Mouse (Mus musculus) CH12.LX (cell line): Measurements from ENCODE around the gene 4933415A04Rik. TPM values are rescaled to one million over a fixed set of nuclear protein-coding genes. Genes with fewer than 3 reads are reported as not detected.

Experiments
- DNase-seq: peaks from one replicate; pipeline ENCODE4 v3.0.0-alpha.2; 2013; ENCODE audit errors: extremely low read depth
- H3K27ac ChIP-seq: 2 replicates; pipeline ENCODE4 v1.5.1; 2012; ENCODE audit warnings: low read depth, mild to moderate bottlenecking, control low read depth, moderate library complexity; ENCODE audit not compliant: insufficient read depth
- H3K27me3 ChIP-seq: replicated peaks from 2 replicates; pipeline ENCODE3; 2012; ENCODE audit warnings: inconsistent platforms
- H3K36me3 ChIP-seq, 2 experiments: replicated peaks in 1 of 2; 2 replicates each; pipeline versions ENCODE3 to v1.6.1; 2012; ENCODE audit warnings: inconsistent platforms in 1 of 2, low read length in 1 of 2, mild to moderate bottlenecking in 1 of 2, mixed read lengths in 1 of 2, moderate library complexity in 1 of 2; ENCODE audit not compliant: control insufficient read depth in 1 of 2, insufficient read depth in 1 of 2
- H3K4me1 ChIP-seq, 2 experiments: 2 replicates each; pipeline ENCODE4 v1.6.1; 2012; ENCODE audit warnings: inconsistent platforms in 1 of 2, moderate library complexity in 1 of 2; ENCODE audit not compliant: insufficient read depth in 2 of 2, control insufficient read depth in 1 of 2
- H3K4me2 ChIP-seq: 2 replicates; pipeline ENCODE4 v1.6.1; 2012; ENCODE audit warnings: low read depth, mild to moderate bottlenecking, control low read depth; ENCODE audit not compliant: poor library complexity, insufficient read depth, severe bottlenecking
- H3K4me3 ChIP-seq, 3 experiments: fragments of 150-350 bp in 1 of 3; sonication (generic) in 1 of 3; replicated peaks in 1 of 3; 2 replicates each; pipeline versions ENCODE3 to v1.5.1; 2011 to 2012; ENCODE audit warnings: low read depth in 2 of 3, low read length in 2 of 3, mild to moderate bottlenecking in 2 of 3, moderate library complexity in 2 of 3, control low read depth in 1 of 3, improper control_type of control experiment in 1 of 3, inconsistent platforms in 1 of 3, mixed read lengths in 1 of 3; ENCODE audit not compliant: poor library complexity in 1 of 3
- H3K79me2 ChIP-seq: replicated peaks from 2 replicates; pipeline ENCODE4 v1.6.1; 2012; ENCODE audit warnings: mild to moderate bottlenecking, moderate library complexity; ENCODE audit not compliant: control insufficient read depth, poor library complexity, insufficient read depth, severe bottlenecking; ENCODE audit errors: extremely low read depth
- H3K9ac ChIP-seq: 2 replicates; pipeline ENCODE4 v1.6.1; 2012; ENCODE audit warnings: low read depth, mild to moderate bottlenecking, control low read depth, moderate library complexity; ENCODE audit not compliant: insufficient read depth
- H3K9me3 ChIP-seq: replicated peaks from 2 replicates; pipeline ENCODE3; 2012; ENCODE audit warnings: low read length, inconsistent platforms, mixed read lengths
- BHLHE40 ChIP-seq: IDR thresholded peaks from 2 replicates; pipeline ENCODE4 v1.6.1; 2011; ENCODE audit warnings: mild to moderate bottlenecking, low read depth, low read length, improper control_type of control experiment
- CHD1 ChIP-seq: IDR thresholded peaks from 2 replicates; pipeline ENCODE4 v1.6.1; 2012; ENCODE audit warnings: low read depth, low read length, improper control_type of control experiment, inconsistent platforms
- ELF1 ChIP-seq: IDR thresholded peaks from 2 replicates; pipeline ENCODE4 v1.6.1; 2014; ENCODE audit warnings: low read depth, mild to moderate bottlenecking, inconsistent platforms, low read length, improper control_type of control experiment
- ETS1 ChIP-seq: conservative IDR thresholded peaks from 2 replicates; pipeline ENCODE4 v1.6.1; 2012; ENCODE audit warnings: low read depth, mild to moderate bottlenecking, inconsistent platforms, low read length, improper control_type of control experiment, moderate library complexity
- GABPA ChIP-seq: IDR thresholded peaks from 2 replicates; pipeline ENCODE4 v1.6.1; 2012; ENCODE audit warnings: low read depth, low read length, improper control_type of control experiment, inconsistent platforms; ENCODE audit not compliant: insufficient replicate concordance
- HCFC1 ChIP-seq: IDR thresholded peaks from 2 replicates; pipeline ENCODE4 v1.6.1; 2012; ENCODE audit warnings: low read depth, mild to moderate bottlenecking, inconsistent platforms, low read length, improper control_type of control experiment
- IRF4 ChIP-seq: IDR thresholded peaks from 2 replicates; pipeline ENCODE4 v1.6.1; 2014; ENCODE audit warnings: low read depth, mild to moderate bottlenecking, inconsistent platforms, low read length, improper control_type of control experiment
- JUN ChIP-seq: IDR thresholded peaks from 2 replicates; pipeline ENCODE4 v1.6.1; 2011; ENCODE audit warnings: low read depth, mild to moderate bottlenecking, low read length, improper control_type of control experiment, moderate library complexity; ENCODE audit not compliant: insufficient read depth
- JUND ChIP-seq: conservative IDR thresholded peaks from 2 replicates; pipeline ENCODE4 v1.6.1; 2011; ENCODE audit warnings: low read depth, low read length, improper control_type of control experiment
- KAT2A ChIP-seq: IDR thresholded peaks from 2 replicates; pipeline ENCODE4 v1.6.1; 2012; ENCODE audit warnings: low read length, improper control_type of control experiment, inconsistent platforms; ENCODE audit not compliant: insufficient replicate concordance
- MAFK ChIP-seq: IDR thresholded peaks from 2 replicates; pipeline ENCODE4 v1.6.1; 2011; ENCODE audit warnings: low read length, improper control_type of control experiment; ENCODE audit not compliant: insufficient replicate concordance
- MAZ ChIP-seq: IDR thresholded peaks from 2 replicates; pipeline ENCODE4 v1.6.1; 2012; ENCODE audit warnings: low read depth, mild to moderate bottlenecking, inconsistent platforms, low read length, improper control_type of control experiment, moderate library complexity
- MEF2A ChIP-seq: IDR thresholded peaks from 2 replicates; pipeline ENCODE4 v1.6.1; 2014; ENCODE audit warnings: low read depth, mild to moderate bottlenecking, inconsistent platforms, low read length, improper control_type of control experiment, borderline replicate concordance
- MXI1 ChIP-seq: IDR thresholded peaks from 2 replicates; pipeline ENCODE4 v1.6.1; 2011; ENCODE audit warnings: mild to moderate bottlenecking, low read depth, low read length, improper control_type of control experiment
- MYC ChIP-seq: IDR thresholded peaks from 2 replicates; pipeline ENCODE4 v1.6.1; 2011; ENCODE audit warnings: low read depth, mild to moderate bottlenecking, improper control_type of control experiment, low read length
- NELFE ChIP-seq: IDR thresholded peaks from 2 replicates; pipeline ENCODE4 v1.6.1; 2011; ENCODE audit warnings: low read depth, low read length, improper control_type of control experiment
- NRF1 ChIP-seq: IDR thresholded peaks from 2 replicates; pipeline ENCODE4 v1.6.1; 2014; ENCODE audit warnings: low read depth, mild to moderate bottlenecking, inconsistent platforms, low read length, improper control_type of control experiment, moderate library complexity
- PAX5 ChIP-seq: IDR thresholded peaks from 2 replicates; pipeline ENCODE4 v1.6.1; 2012; ENCODE audit warnings: low read length, inconsistent platforms, mixed read lengths
- POLR2A ChIP-seq: IDR thresholded peaks from 2 replicates; pipeline ENCODE4 v1.6.1; 2011; ENCODE audit warnings: low read depth, mild to moderate bottlenecking, improper control_type of control experiment, low read length
- POLR2AphosphoS2 ChIP-seq: IDR thresholded peaks from 2 replicates; pipeline ENCODE4 v1.6.1; 2011; ENCODE audit warnings: low read depth, low read length, improper control_type of control experiment
- RAD21 ChIP-seq: IDR thresholded peaks from 2 replicates; pipeline ENCODE4 v1.6.1; 2011; ENCODE audit warnings: low read depth, mild to moderate bottlenecking, low read length, improper control_type of control experiment, moderate library complexity
- TBP ChIP-seq: conservative IDR thresholded peaks from 2 replicates; pipeline ENCODE4 v1.6.1; 2011; ENCODE audit warnings: low read depth, low read length, improper control_type of control experiment
- TCF12 ChIP-seq: IDR thresholded peaks from 2 replicates; pipeline ENCODE4 v1.6.1; 2014; ENCODE audit warnings: low read depth, mild to moderate bottlenecking, inconsistent platforms, low read length, improper control_type of control experiment
- USF2 ChIP-seq: conservative IDR thresholded peaks from 2 replicates; pipeline ENCODE4 v1.6.1; 2011; ENCODE audit warnings: low read depth, low read length, improper control_type of control experiment
- ZMIZ1 ChIP-seq: IDR thresholded peaks from 2 replicates; pipeline ENCODE4 v1.6.1; 2012; ENCODE audit warnings: low read depth, mild to moderate bottlenecking, inconsistent platforms, low read length, improper control_type of control experiment
- ZNF384 ChIP-seq: IDR thresholded peaks from 2 replicates; pipeline ENCODE4 v1.6.1; 2012; ENCODE audit warnings: low read depth, low read length, improper control_type of control experiment, inconsistent platforms
- dilution Hi-C: fragments of 300-500 bp; cut with MboI; formaldehyde crosslinking; loops from 2 replicates; pipeline ENCODE4 v1.14.3; 2020; ENCODE audit warnings: low sequenced_read_pairs; ENCODE audit not compliant: extremely low pct_unique_long_range_greater_than_20kb, extremely low pct_ligation_motif_present
- in situ Hi-C: fragments of 300-500 bp; cut with MboI; formaldehyde crosslinking; loops from 3 replicates; pipeline ENCODE4 v1.14.3; 2019; ENCODE audit warnings: low sequenced_read_pairs, low pct_ligation_motif_present, low pct_unique_long_range_greater_than_20kb, mixed read lengths
- polyA plus RNA-seq: library from polyadenylated mRNA; unstranded; fragments of >175 nt; gene quantifications from 2 replicates; pipeline ENCODE4 v1.2.1, GENCODE M21; 2012; ENCODE audit warnings: low read depth; ENCODE audit not compliant: insufficient read length
- total RNA-seq, 2 experiments: library from RNA; depleted of rRNA; stranded (reverse); fragments of 300-350 nt in 1 of 2; fragments of >200 nt in 1 of 2; gene quantifications; 2 replicates each; pipeline ENCODE4 v1.2.3; 2012 to 2014

The 4933415A04Rik gene
- total and polyA plus RNA-seq, 3 experiments, result not detected

- Histone ChIP-seq H3K36me3 (no peaks in the 10 kb centered on the region), H3K27ac (no peak overlapping the region), H3K4me3 (no peak overlapping the region), H3K79me2 (no peaks in the 10 kb centered on the region), H3K27me3 (no peaks in the 10 kb centered on the region), H3K9me3 (peaks cover 8% of the 10 kb centered on the region), H3K4me1 (0 out of 4 replicates have a peak, but pooled peaks cover 0 to 4% of the 10 kb centered on the region in 2 experiments), H3K9ac (no peak overlapping the region), H3K4me2 (no peak overlapping the region)
- TF ChIP-seq USF2, result no peak
- no peak for TF ChIP-seq MEF2A
- TF ChIP-seq PAX5, result no peak
- no peak for TF ChIP-seq ZNF384
- TF ChIP-seq CHD1, result no peak
- TF ChIP-seq IRF4, result no peak
- no peak for TF ChIP-seq ZMIZ1
- no peak for TF ChIP-seq JUN
- TF ChIP-seq RAD21, result no peak
- TF ChIP-seq HCFC1, result no peak
- TF ChIP-seq JUND, result no peak
- TF ChIP-seq NRF1, result no peak
- TF ChIP-seq ETS1, result no peak
- no peak for TF ChIP-seq BHLHE40
- no peak for TF ChIP-seq POLR2A
- no peak for TF ChIP-seq KAT2A
- no peak for TF ChIP-seq MXI1
- no peak for TF ChIP-seq MAZ
- TF ChIP-seq GABPA, result no peak
- no peak for TF ChIP-seq ELF1
- DNase-seq, result no peak
- in situ Hi-C loops, result no loop called here
- dilution Hi-C loops, result no loop called here
Measured at GRCm38 (mm10) chr11:43626300-43626926, 39.6 kb downstream of the 4933415A04Rik start.

- Histone ChIP-seq H3K4me3 (no peak overlapping the region), H3K36me3 (no peaks in the 10 kb centered on the region), H3K27me3 (no peaks in the 10 kb centered on the region), H3K9ac (no peak overlapping the region), H3K4me2 (no peak overlapping the region), H3K4me1 (peaks cover 0 to 8% of the 10 kb centered on the region in 2 experiments; a peak in 2 of 4 replicates), H3K9me3 (peaks cover 8% of the 10 kb centered on the region), H3K79me2 (no peaks in the 10 kb centered on the region), H3K27ac (no peak overlapping the region)
- in situ Hi-C loops, result no loop called here
- no peak for TF ChIP-seq MAFK
- TF ChIP-seq ZNF384, result no peak
- TF ChIP-seq TCF12, result no peak
- no peak for TF ChIP-seq GABPA
- TF ChIP-seq MYC, result no peak
- TF ChIP-seq KAT2A, result no peak
- no peak for TF ChIP-seq ETS1
- TF ChIP-seq JUN, result no peak
- TF ChIP-seq TBP, result no peak
- no peak for TF ChIP-seq NELFE
- no peak for TF ChIP-seq MXI1
- no peak for TF ChIP-seq POLR2AphosphoS2
- TF ChIP-seq POLR2A, result no peak
- dilution Hi-C loops, result no loop called here
- DNase-seq, result no peak
Measured at GRCm38 (mm10) chr11:43626927-43627645, 40.2 kb downstream of the 4933415A04Rik start.
